Mouse (Mus musculus) gastrocnemius, adult 18-20 months (tissue): ENCODE data around the gene Lurap1l. TPM values are rescaled to one million over a fixed set of nuclear protein-coding genes. Genes with fewer than 3 reads are reported as not detected.
"Not testable (repeated sequence)": the region's sequence is repeated elsewhere in the genome, so short reads cannot be mapped to it uniquely, and the experiment has no call there.

ENCODE experiments used
- DNase-seq: peaks from one replicate; pipeline ENCODE4 v3.0.0; 2021; ENCODE audit warnings: low spot score
- total RNA-seq, 2 experiments: library from RNA; stranded (reverse); gene quantifications; 2 replicates each; pipeline ENCODE4 v1.2.3; 2021

The Lurap1l gene
- total RNA-seq, 2 experiments from 2014 or later, result 0.68 to 0.93 TPM

GRCm38 (mm10) chr4:80917128-80917527 is 6.7 kb downstream of the Lurap1l start:
- DNase-seq, result not testable (repeated sequence)

GRCm38 (mm10) chr4:80917812-80918211 is 7.4 kb downstream of the Lurap1l start:
- DNase-seq, result no peak

- DNase-seq, result no peak
Observed at GRCm38 (mm10) chr4:80918526-80919129, 8.2 kb downstream of the Lurap1l start.

- DNase-seq, result no peak
Observed at GRCm38 (mm10) chr4:80919217-80919867, 8.9 kb downstream of the Lurap1l start.

- no peak for DNase-seq
Observed at GRCm38 (mm10) chr4:80921646-80922489, 11.4 kb downstream of the Lurap1l start.

GRCm38 (mm10) chr4:80922654-80923053 is 12.2 kb downstream of the Lurap1l start:
- DNase-seq, result no peak

- no peak for DNase-seq
Observed at GRCm38 (mm10) chr4:80924815-80925214, 14.4 kb downstream of the Lurap1l start.

GRCm38 (mm10) chr4:80925752-80926519 is 15.5 kb downstream of the Lurap1l start:
- no peak for DNase-seq

GRCm38 (mm10) chr4:80934749-80935148 is 24.3 kb downstream of the Lurap1l start:
- no peak for DNase-seq

- DNase-seq, result no peak
Observed at GRCm38 (mm10) chr4:80939115-80939514, 28.7 kb downstream of the Lurap1l start.

GRCm38 (mm10) chr4:80940946-80941345 is 30.5 kb downstream of the Lurap1l start:
- DNase-seq, result no peak

- no peak for DNase-seq
Observed at GRCm38 (mm10) chr4:80941978-80942377, 31.5 kb downstream of the Lurap1l start.

- no peak for DNase-seq
Observed at GRCm38 (mm10) chr4:80944605-80945004, 34.2 kb downstream of the Lurap1l start.

- DNase-seq, result no peak
Observed at GRCm38 (mm10) chr4:80949110-80949509, 38.7 kb downstream of the Lurap1l start.

- DNase-seq, result no peak
Observed at GRCm38 (mm10) chr4:80949720-80950119, 39.3 kb downstream of the Lurap1l start.

GRCm38 (mm10) chr4:80950280-80950781 is 39.9 kb downstream of the Lurap1l start:
- DNase-seq, result no peak

- no peak for DNase-seq
Observed at GRCm38 (mm10) chr4:80952653-80953052, 42.2 kb downstream of the Lurap1l start.

- no peak for DNase-seq
Observed at GRCm38 (mm10) chr4:80955942-80956341, 45.5 kb downstream of the Lurap1l start.

- DNase-seq, result no peak
Observed at GRCm38 (mm10) chr4:80967526-80967925, 57.1 kb downstream of the Lurap1l start.

GRCm38 (mm10) chr4:80971846-80972245 is 61.4 kb downstream of the Lurap1l start:
- no peak for DNase-seq

GRCm38 (mm10) chr4:80973896-80974295 is 63.5 kb downstream of the Lurap1l start:
- DNase-seq, result no peak
